Mouse (Mus musculus): Measurements from ENCODE around the gene Ninj1. TPM values are rescaled to one million over a fixed set of nuclear protein-coding genes. Genes with fewer than 3 reads are reported as not detected.

Ninj1 gene
- polyA plus RNA-seq, 1 experiment from 2014 or later = 42.6 TPM

DNA sequence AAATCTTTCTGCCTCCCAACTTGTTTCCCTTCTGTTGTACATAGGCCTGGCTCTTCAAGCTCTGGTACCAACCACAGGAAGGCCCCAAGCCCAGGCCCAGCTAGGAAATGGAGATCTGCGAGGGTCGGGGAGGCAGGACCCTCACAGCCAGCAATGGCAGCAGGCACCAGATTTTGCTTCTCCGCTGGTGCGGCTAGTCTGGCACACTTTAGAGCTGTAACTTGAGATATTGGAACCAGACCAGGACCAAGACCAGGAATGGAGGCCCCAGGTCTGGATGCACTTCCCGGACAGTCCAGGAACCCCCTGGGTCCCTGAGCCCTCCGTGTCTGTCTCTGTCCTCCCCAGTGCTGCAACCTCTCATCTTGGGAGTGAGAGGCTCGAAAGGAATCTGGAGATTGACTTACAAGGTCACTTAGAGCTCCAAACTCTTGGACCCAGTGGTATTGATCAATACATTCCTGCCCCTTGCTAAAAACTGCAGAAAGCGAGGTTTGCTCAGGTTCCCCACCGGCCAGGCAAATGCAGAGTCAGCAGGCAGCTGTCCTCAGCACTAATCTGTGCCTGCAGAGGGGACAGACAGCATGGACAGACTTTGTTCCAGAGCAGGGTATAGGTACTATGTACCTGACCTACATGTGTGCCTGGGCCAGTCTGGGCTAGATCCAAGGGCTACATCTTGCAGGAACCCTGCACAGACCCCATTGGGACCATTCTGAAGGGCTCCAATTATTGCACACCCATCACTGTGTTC is 29.7 kb downstream of the Ninj1 start:
- Histone ChIP-seq H3K27me3 (0 out of 2 replicates have a peak, but pooled peaks cover 6% of the 10 kb centered on the region), H3K27ac (no peak overlapping the region)
- 30% methylated on average over 9 of the region's 9 CpGs for WGBS

DNA sequence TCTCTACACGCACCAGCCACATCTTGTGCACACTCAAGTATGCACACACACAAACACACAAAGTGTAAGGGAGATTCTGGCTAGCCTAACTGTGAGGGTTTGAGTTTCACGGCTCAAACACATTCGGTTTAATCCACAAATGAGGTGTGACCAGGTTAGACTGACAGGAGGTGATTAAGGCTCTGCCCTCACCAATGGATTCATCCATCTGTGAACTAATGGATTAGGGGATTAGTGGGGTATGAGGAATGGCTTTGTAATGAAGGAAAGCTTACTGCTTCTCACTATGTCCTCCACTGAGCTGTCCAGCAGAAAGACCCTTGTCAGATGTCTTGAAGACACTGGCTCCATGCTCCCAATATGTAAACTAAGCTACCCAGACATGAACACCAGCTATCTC is 31.4 kb downstream of the Ninj1 start:
- Histone ChIP-seq H3K9me3 (no peaks in the 10 kb centered on the region), H3K4me1 (peaks cover 27% of the 10 kb centered on the region), H3K36me3 (no peaks in the 10 kb centered on the region), H3K27ac (no peak overlapping the region), H3K4me2 (replicated peaks) (no peak overlapping the region), H3K27me3 (0 out of 2 replicates have a peak, but pooled peaks cover 6% of the 10 kb centered on the region), H3K9ac (no peak overlapping the region), H3K4me3 (no peak overlapping the region)
- no peak for ATAC-seq (ENCODE audit: insufficient number of reproducible peaks, insufficient read depth, low FRiP score, low TSS enrichment)
- WGBS = 62% methylated on average over 3 of the region's 3 CpGs

More for the DNA sequence above, 29.7 kb downstream of the Ninj1 start:
- Histone ChIP-seq H3K4me3 (no peak overlapping the region), H3K4me2 (replicated peaks) (no peak overlapping the region; the same call in 1 of the 2 replicates), H3K9ac (no peak overlapping the region; the same call in 1 of the 2 replicates), H3K4me1 (peaks cover 32% of the 10 kb centered on the region), H3K9me3 (no peaks in the 10 kb centered on the region), H3K36me3 (no peaks in the 10 kb centered on the region)
- no peak for ATAC-seq (ENCODE audit: insufficient number of reproducible peaks, insufficient read depth, low FRiP score, low TSS enrichment)

DNA sequence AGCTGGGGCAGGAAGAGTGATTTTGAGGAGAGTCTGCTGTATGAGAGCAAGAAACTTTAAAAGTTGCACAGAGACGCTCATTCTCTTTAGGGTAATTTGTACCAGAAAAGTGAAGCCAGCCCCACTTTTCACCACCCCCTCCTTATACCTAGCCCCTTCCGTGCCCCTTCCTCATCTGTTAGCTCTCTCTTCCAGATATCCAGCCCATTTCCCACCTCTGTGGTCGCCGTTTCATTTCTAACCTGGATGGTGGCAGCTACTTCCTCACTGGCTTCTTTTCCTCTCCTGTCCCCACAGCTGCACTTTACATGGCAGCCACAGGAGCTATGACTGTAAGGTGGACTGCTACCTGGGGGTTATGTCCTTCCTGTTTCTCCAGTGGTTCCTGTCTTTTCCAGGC is 32.1 kb downstream of the Ninj1 start:
- H3K4me1 ChIP-seq = peaks cover 20% of the 10 kb centered on the region
- H3K36me3 ChIP-seq = no peaks in the 10 kb centered on the region
- H3K4me3 ChIP-seq = no peak overlapping the region
- WGBS = 85% methylated on average over 4 of the region's 4 CpGs
- no peak overlapping the region for H3K27ac ChIP-seq
- no peaks in the 10 kb centered on the region for H3K9me3 ChIP-seq
- H3K4me2 ChIP-seq (replicated peaks) = no peak overlapping the region
- 0 out of 2 replicates have a peak, but pooled peaks cover 8% of the 10 kb centered on the region for H3K27me3 ChIP-seq
- H3K9ac ChIP-seq = no peak overlapping the region
- ATAC-seq (ENCODE audit: insufficient number of reproducible peaks, insufficient read depth, low FRiP score, low TSS enrichment) = no peak

DNA sequence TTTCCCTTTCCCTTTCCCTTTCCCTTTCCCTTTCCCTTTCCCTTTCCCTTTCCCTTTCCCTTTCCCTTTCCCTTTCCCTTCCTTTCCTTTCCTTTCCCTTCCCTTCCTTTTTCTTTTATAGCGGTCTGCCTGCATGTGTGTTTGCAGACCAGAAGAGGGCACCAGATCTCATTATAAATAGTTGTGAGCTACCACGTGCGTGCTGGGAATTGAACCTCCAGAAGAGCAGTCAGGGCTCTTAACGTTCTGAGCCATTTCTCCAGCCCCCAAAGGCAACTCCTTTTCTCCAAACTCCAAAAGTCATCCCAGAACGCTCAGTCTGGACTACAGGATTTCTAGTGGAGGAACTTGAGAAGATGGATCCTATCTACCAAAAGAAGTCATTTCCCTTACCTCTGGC is 33.6 kb downstream of the Ninj1 start:
- no peak for ATAC-seq (ENCODE audit: insufficient number of reproducible peaks, insufficient read depth, low FRiP score, low TSS enrichment)
- 17% methylated on average over 5 of the region's 5 CpGs for WGBS
- Histone ChIP-seq H3K36me3 (no peaks in the 10 kb centered on the region), H3K9me3 (no peaks in the 10 kb centered on the region), H3K4me1 (peaks cover 12% of the 10 kb centered on the region; the same call in 1 of the 2 replicates), H3K9ac (no peak overlapping the region), H3K27ac (no peak overlapping the region), H3K4me3 (no peak overlapping the region), H3K4me2 (replicated peaks) (no peak overlapping the region), H3K27me3 (0 out of 2 replicates have a peak, but pooled peaks cover 9% of the 10 kb centered on the region)

DNA sequence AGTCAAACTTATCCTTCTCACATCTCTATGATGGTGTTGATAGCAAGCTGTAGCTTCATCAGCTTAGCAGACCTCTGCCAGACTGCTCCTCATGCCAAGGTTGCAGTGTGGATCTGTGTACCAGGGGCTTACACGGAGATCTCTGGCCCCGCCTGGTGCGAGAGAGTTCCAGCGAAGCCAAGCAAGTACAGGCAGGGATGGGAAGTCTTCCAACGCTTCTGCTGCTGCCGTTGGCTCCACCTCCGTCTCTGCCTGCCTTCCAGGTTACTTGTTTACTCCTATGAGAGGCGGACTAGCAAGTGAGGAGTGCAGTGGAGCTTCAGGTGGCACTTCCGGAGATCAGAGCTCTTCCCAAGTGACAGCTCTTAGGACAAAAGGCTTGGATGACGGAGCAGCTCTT is 37.0 kb downstream of the Ninj1 start:
- Histone ChIP-seq H3K9me3 (no peaks in the 10 kb centered on the region), H3K27me3 (0 out of 2 replicates have a peak, but pooled peaks cover 4% of the 10 kb centered on the region), H3K4me3 (no peak overlapping the region), H3K9ac (no peak overlapping the region), H3K27ac (no peak overlapping the region), H3K4me2 (replicated peaks) (no peak overlapping the region), H3K36me3 (no peaks in the 10 kb centered on the region), H3K4me1 (no peaks in the 10 kb centered on the region)
- WGBS = 16% methylated on average over 10 of the region's 10 CpGs
- 0 out of 2 replicates have a peak, but pooled peaks have one; percentile 6 for ATAC-seq (ENCODE audit: insufficient number of reproducible peaks, insufficient read depth, low FRiP score, low TSS enrichment)

DNA sequence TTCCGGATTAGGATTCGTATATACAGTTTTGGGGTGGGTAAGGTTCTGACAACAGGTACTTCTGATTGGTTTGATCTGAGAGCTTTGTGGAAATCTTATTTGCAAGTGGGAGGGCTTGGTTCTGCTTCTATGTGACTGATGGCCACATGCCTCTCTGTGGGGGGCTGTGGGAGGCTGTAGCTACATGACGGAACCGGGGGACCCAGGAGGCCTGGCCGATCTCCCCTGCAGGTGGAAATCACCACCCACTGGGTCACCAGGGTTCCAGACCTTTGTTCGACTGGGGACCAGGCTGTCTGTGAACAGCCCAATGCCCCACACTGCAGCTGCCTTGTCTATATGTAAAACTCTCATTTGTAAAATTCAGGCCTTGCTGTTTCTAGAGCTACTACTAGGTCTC is 37.4 kb downstream of the Ninj1 start:
- H3K4me1 ChIP-seq = no peaks in the 10 kb centered on the region
- no peak overlapping the region for H3K4me3 ChIP-seq
- ATAC-seq (ENCODE audit: insufficient number of reproducible peaks, insufficient read depth, low FRiP score, low TSS enrichment) = no peak
- H3K27ac ChIP-seq = no peak overlapping the region
- H3K9me3 ChIP-seq = no peaks in the 10 kb centered on the region
- 0 out of 2 replicates have a peak, but pooled peaks cover 4% of the 10 kb centered on the region for H3K27me3 ChIP-seq
- H3K9ac ChIP-seq = no peak overlapping the region
- WGBS = 20% methylated on average over 6 of the region's 6 CpGs
- H3K36me3 ChIP-seq = no peaks in the 10 kb centered on the region
- no peak overlapping the region for H3K4me2 ChIP-seq (replicated peaks)

DNA sequence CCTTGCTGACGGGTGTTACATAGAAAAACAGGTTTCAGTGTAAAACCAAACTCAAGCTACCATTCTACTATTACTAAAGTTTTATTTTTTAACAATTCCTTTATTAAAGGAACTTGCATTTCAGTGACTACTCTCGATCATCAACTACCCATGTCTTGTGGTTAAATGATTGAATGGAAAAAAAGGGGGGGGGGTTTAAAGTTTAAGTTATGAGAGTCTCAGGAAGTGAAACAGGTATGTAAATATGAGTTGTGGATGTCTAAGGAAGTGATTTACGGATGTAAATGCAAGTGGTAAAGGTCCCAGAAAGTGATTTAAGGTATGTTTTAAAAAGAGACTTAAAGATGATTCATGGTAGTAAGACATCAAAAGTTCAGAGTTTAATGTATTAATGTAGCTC is 37.9 kb downstream of the Ninj1 start:
- WGBS = 62% methylated on average over 3 of the region's 3 CpGs
- H3K4me1 ChIP-seq = no peaks in the 10 kb centered on the region
- H3K27ac ChIP-seq = no peak overlapping the region
- H3K9me3 ChIP-seq = no peaks in the 10 kb centered on the region
- ATAC-seq (ENCODE audit: insufficient number of reproducible peaks, insufficient read depth, low FRiP score, low TSS enrichment) = no peak
- no peak overlapping the region for H3K4me2 ChIP-seq (replicated peaks)
- H3K36me3 ChIP-seq = no peaks in the 10 kb centered on the region
- 0 out of 2 replicates have a peak, but pooled peaks cover 4% of the 10 kb centered on the region for H3K27me3 ChIP-seq
- no peak overlapping the region for H3K4me3 ChIP-seq
- no peak overlapping the region for H3K9ac ChIP-seq

DNA sequence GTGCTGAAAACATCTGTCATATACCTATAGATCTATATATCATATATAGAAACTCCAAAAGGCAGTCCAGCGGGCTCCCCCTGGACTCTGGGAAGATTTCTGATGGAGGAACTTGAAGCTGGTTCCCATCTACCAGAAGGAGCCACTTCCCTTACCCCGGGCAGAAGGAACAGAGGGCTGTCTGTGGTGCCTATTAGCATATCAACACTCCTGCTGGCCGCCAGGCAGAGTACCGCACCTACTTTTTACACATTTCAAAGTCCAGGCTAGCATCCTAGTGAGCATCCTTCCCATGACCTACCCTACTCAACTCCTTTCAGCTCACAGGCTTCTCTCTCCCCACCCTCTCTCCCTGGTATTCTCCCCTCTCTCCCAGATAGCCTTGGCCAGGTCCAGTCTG is 38.3 kb downstream of the Ninj1 start:
- Histone ChIP-seq H3K4me1 (no peaks in the 10 kb centered on the region), H3K27me3 (0 out of 2 replicates have a peak, but pooled peaks cover 4% of the 10 kb centered on the region), H3K36me3 (no peaks in the 10 kb centered on the region), H3K4me2 (replicated peaks) (no peak overlapping the region), H3K9ac (no peak overlapping the region), H3K4me3 (no peak overlapping the region), H3K9me3 (no peaks in the 10 kb centered on the region), H3K27ac (no peak overlapping the region)
- no peak for ATAC-seq (ENCODE audit: insufficient number of reproducible peaks, insufficient read depth, low FRiP score, low TSS enrichment)
- 37% methylated on average over 4 of the region's 4 CpGs for WGBS

DNA sequence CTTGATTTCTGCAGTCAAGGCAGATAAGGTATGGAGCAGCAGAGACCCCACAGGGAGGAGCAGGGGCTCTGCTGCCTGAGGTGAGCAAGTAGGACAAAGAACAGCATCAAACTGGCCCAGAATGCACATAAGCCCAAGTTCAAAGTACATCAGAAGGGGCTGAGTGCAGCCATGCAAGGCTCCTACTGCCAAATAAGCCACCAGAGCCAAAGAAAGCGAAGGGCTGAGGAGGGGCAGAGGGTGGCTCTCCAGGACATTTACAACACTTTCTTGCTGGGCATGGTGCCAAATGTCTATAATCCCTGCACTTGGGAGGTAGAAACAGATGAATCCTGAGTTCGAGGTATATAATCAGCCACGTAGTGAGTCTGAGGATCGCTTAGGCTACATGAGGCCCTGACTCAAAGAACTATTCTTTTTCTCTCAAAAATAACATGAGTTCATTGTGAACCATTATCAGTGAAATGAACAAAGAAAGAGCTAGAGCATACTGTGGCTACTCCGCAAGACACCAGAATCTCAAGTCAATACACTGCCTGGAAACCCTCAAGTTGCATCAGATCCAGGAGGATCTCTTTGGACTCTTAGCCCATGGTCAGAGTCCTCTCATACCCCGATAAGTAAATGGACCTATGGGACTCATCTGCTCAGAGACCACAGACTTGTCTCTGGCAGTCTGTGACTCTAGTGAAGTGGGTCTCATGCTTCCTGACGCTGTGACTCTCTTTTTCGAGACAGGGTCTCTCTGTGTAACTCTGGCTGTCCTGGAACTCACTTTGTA is 46.7 kb downstream of the Ninj1 start:
- H3K4me1 ChIP-seq = no peaks in the 10 kb centered on the region
- no peak overlapping the region for H3K4me3 ChIP-seq
- no peaks in the 10 kb centered on the region for H3K36me3 ChIP-seq
- no peak overlapping the region for H3K27ac ChIP-seq
- H3K27me3 ChIP-seq = no peaks in the 10 kb centered on the region
- no peak for ATAC-seq (ENCODE audit: insufficient number of reproducible peaks, insufficient read depth, low FRiP score, low TSS enrichment)
- 91% methylated on average over 8 of the region's 8 CpGs for WGBS
- no peaks in the 10 kb centered on the region for H3K9me3 ChIP-seq
- no peak overlapping the region for H3K4me2 ChIP-seq (replicated peaks)
- H3K9ac ChIP-seq = no peak overlapping the region

DNA sequence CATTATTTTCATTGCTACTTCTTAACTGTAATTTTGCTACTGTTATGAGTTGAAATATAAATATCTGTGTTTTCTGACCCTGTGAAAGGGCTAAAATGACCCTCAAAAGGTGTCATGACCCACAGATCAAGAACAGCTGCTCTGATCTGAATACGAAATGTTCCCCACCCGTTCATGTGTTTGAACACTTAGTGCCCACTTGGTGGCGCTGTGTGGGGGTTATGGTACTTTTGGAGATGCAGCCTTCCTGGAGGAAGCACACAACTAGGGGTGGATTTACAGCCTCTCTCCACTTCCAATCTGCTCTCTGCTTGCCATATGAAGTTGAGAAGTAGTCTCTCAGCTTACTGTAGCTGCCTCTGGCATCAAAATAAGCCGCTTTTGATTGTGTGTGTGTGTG is 47.4 kb downstream of the Ninj1 start:
- no peaks in the 10 kb centered on the region for H3K27me3 ChIP-seq
- 93% methylated on average over 4 of the region's 4 CpGs for WGBS
- H3K4me1 ChIP-seq = no peaks in the 10 kb centered on the region
- H3K36me3 ChIP-seq = no peaks in the 10 kb centered on the region
- ATAC-seq (ENCODE audit: insufficient number of reproducible peaks, insufficient read depth, low FRiP score, low TSS enrichment) = no peak
- H3K9ac ChIP-seq = no peak overlapping the region
- no peak overlapping the region for H3K4me2 ChIP-seq (replicated peaks)
- H3K9me3 ChIP-seq = no peaks in the 10 kb centered on the region
- no peak overlapping the region for H3K4me3 ChIP-seq
- H3K27ac ChIP-seq = no peak overlapping the region

DNA sequence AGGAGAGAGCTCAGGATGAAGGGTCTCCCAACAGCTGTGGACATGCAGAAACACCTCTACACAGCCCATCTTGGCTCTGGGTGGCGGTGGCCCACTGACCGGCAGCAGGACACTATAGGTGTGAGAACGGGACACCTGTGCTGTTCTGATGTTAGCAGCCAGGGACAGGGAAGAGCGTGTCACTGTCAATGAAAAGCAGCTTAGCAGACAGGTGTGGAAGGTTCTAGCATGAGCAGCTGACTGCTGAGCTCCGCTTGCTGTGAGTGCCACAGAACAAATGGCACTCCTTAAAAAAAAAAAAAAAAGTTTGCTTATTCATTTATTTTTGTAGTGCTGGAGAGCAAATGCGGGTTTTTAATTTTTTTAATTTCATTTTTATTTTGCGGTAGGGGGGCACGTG is 50.3 kb downstream of the Ninj1 start:
- 86% methylated on average over 8 of the region's 8 CpGs for WGBS

DNA sequence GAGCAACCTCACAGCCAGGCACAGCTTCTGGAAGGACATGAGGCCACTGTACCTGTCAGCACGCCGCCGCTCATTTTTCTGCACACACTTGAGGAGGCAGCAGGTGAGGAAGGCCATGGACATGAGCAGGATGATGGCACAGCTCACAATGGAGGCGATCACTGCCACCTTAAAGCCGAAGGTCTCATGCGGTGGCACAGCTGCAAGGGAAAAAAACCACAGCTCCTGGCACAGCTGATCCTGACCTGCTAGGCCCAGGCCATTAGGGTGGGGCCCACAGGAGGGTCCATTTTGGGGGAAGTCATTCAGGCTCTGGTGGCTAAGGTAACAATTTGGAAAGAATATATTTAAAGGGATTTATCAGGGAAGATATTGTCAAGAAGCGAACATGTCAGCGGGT is 51.5 kb downstream of the Ninj1 start:
- Histone ChIP-seq H3K4me3 (no peak overlapping the region), H3K9me3 (no peaks in the 10 kb centered on the region), H3K9ac (no peak overlapping the region), H3K4me1 (no peaks in the 10 kb centered on the region), H3K4me2 (replicated peaks) (no peak overlapping the region), H3K27me3 (no peaks in the 10 kb centered on the region; the same call in 1 of the 2 replicates), H3K27ac (no peak overlapping the region), H3K36me3 (no peaks in the 10 kb centered on the region)
- 92% methylated on average over 8 of the region's 8 CpGs for WGBS
- ATAC-seq (ENCODE audit: insufficient number of reproducible peaks, insufficient read depth, low FRiP score, low TSS enrichment) = no peak

More for the DNA sequence above, 50.3 kb downstream of the Ninj1 start:
- no peak for ATAC-seq (ENCODE audit: insufficient number of reproducible peaks, insufficient read depth, low FRiP score, low TSS enrichment)
- no peak overlapping the region for H3K4me2 ChIP-seq (replicated peaks)
- H3K27me3 ChIP-seq = no peaks in the 10 kb centered on the region
- H3K4me3 ChIP-seq = no peak overlapping the region
- H3K27ac ChIP-seq = no peak overlapping the region
- H3K9me3 ChIP-seq = no peaks in the 10 kb centered on the region
- no peaks in the 10 kb centered on the region for H3K36me3 ChIP-seq
- H3K4me1 ChIP-seq = no peaks in the 10 kb centered on the region
- H3K9ac ChIP-seq = no peak overlapping the region
